Mouse (Mus musculus): ENCODE data around the gene Dynlt1c.
"Not testable (repeated sequence)": the region's sequence is repeated elsewhere in the genome, so short reads cannot be mapped to it uniquely, and the experiment has no call there.

DNA sequence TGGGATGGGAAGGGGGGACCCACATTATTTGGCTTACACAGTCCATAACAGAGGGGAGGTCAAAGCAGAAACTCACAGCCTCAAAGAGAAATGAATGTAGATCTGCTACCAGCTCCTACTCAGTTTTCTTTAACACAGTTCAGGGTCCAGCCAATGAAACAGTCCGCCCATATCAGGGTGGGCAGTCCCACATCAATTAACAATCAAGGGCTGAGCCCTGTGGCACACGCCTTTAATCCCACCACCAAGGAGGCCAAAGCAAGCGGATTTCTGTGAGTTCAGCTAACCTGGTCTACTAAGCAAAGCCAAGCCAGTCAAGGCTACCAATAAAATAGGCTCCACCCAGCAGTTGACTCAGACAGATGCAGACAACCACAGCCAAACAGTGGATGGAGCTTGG is 7.6 kb upstream of the Dynlt1c start:
- TF ChIP-seq CTCF (IDR thresholded peaks at IDR 0.05; ENCODE audit: borderline replicate concordance, control insufficient read depth, extremely low read depth, insufficient read depth, low read length, poor library complexity); POLR2A (IDR thresholded peaks at IDR 0.05; ENCODE audit: control insufficient read depth, extremely low read depth, insufficient read depth, low read length, poor library complexity): not testable (repeated sequence)

Data from thymus, adult 2 months (tissue).